Mouse (Mus musculus) adrenal gland, adult 8-10 months (tissue): Measurements from ENCODE around the gene 9630041A04Rik. TPM values are rescaled to one million over a fixed set of nuclear protein-coding genes. Genes with fewer than 3 reads are reported as not detected.

Experiments used
- DNase-seq: peaks from one replicate; pipeline ENCODE4 v3.0.0; 2022
- total RNA-seq, 4 experiments: library from RNA; stranded (reverse); gene quantifications; 2 replicates each; pipeline ENCODE4 v1.2.4; 2022

The 9630041A04Rik gene
- total RNA-seq, 4 experiments from 2014 or later = not detected

- no peak for DNase-seq
Measured at GRCm38 (mm10) chr9:101919324-101919723, 57.7 kb downstream of the 9630041A04Rik start.

- no peak for DNase-seq
Measured at GRCm38 (mm10) chr9:101922846-101923245, 61.2 kb downstream of the 9630041A04Rik start.

GRCm38 (mm10) chr9:101924829-101925228 is 63.2 kb downstream of the 9630041A04Rik start:
- no peak for DNase-seq

- DNase-seq = no peak
Measured at GRCm38 (mm10) chr9:101933946-101934573, 72.4 kb downstream of the 9630041A04Rik start.

- no peak for DNase-seq
Measured at GRCm38 (mm10) chr9:101934887-101935286, 73.2 kb downstream of the 9630041A04Rik start.

GRCm38 (mm10) chr9:101938066-101938465 is 76.4 kb downstream of the 9630041A04Rik start:
- no peak for DNase-seq

- no peak for DNase-seq
Measured at GRCm38 (mm10) chr9:101939006-101939405, 77.4 kb downstream of the 9630041A04Rik start.

GRCm38 (mm10) chr9:101940182-101940581 is 78.5 kb downstream of the 9630041A04Rik start:
- no peak for DNase-seq

- no peak for DNase-seq
Measured at GRCm38 (mm10) chr9:101942058-101942669, 80.5 kb downstream of the 9630041A04Rik start.

- no peak for DNase-seq
Measured at GRCm38 (mm10) chr9:101945326-101945725, 83.7 kb downstream of the 9630041A04Rik start.

- no peak for DNase-seq
Measured at GRCm38 (mm10) chr9:101945814-101946213, 84.2 kb downstream of the 9630041A04Rik start.

- DNase-seq = no peak
Measured at GRCm38 (mm10) chr9:101950101-101950500, 88.5 kb downstream of the 9630041A04Rik start.

- DNase-seq = no peak
Measured at GRCm38 (mm10) chr9:101954529-101954928, 92.9 kb downstream of the 9630041A04Rik start.

- DNase-seq = no peak
Measured at GRCm38 (mm10) chr9:101956228-101956627, 94.6 kb downstream of the 9630041A04Rik start.

- no peak for DNase-seq
Measured at GRCm38 (mm10) chr9:101971806-101972205, 110.2 kb downstream of the 9630041A04Rik start.

GRCm38 (mm10) chr9:101972314-101972713 is 110.7 kb downstream of the 9630041A04Rik start:
- no peak for DNase-seq

- no peak for DNase-seq
Measured at GRCm38 (mm10) chr9:101976884-101977465, 115.3 kb downstream of the 9630041A04Rik start.

GRCm38 (mm10) chr9:101981161-101981560 is 119.5 kb downstream of the 9630041A04Rik start:
- no peak for DNase-seq

GRCm38 (mm10) chr9:101982378-101982777 is 120.7 kb downstream of the 9630041A04Rik start:
- DNase-seq = no peak

GRCm38 (mm10) chr9:101986910-101987309 is 125.3 kb downstream of the 9630041A04Rik start:
- no peak for DNase-seq

- DNase-seq = no peak
Measured at GRCm38 (mm10) chr9:101990032-101990431, 128.4 kb downstream of the 9630041A04Rik start.

GRCm38 (mm10) chr9:101990836-101991235 is 129.2 kb downstream of the 9630041A04Rik start:
- DNase-seq = no peak
